Mouse (Mus musculus) bone marrow macrophage, adult 2 months (primary cell): ENCODE measurements around the gene Arhgef3.

Source experiments
- CTCF ChIP-seq: IDR thresholded peaks from 2 replicates; pipeline ENCODE4 v1.5.1; 2012; ENCODE audit warnings: low read depth, mild to moderate bottlenecking, low read length, moderate library complexity
- POLR2A ChIP-seq: IDR thresholded peaks from 2 replicates; pipeline ENCODE4 v1.6.1; 2012; ENCODE audit warnings: mild to moderate bottlenecking, low read depth, low read length, borderline replicate concordance

- no peak for TF ChIP-seq CTCF
- TF ChIP-seq POLR2A, result no peak
Measured at GRCm38 (mm10) chr14:27151432-27151831, 36.7 kb downstream of the Arhgef3 start.
